Mouse (Mus musculus) retina, postnatal 7 days (tissue): ENCODE results near the gene Plxna4.

Experiments
- DNase-seq: peaks from one replicate; pipeline ENCODE4 v3.0.0-alpha.2; 2012; ENCODE audit warnings: low read depth, low spot score

Gene Plxna4

DNA sequence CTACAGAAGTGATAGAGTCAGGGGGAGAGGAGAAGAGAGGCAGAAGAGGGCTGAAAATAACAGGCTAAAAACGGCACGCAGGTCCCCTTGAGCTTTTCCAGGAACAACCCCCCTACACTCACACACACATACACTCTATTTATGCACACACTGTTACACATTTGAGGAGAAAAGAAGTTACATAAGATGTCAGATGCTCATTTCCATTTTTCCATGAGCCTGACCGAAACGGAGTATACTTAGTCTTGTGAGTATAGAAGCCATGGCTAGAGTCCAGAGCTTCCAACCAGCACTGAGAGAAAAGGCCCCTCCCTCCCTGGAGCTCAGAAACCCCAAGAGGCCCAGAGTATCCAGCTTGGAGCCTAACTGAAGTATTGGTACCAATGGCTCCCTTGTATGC lies 112.0 kb downstream of the Plxna4 start:
- no peak for DNase-seq

DNA sequence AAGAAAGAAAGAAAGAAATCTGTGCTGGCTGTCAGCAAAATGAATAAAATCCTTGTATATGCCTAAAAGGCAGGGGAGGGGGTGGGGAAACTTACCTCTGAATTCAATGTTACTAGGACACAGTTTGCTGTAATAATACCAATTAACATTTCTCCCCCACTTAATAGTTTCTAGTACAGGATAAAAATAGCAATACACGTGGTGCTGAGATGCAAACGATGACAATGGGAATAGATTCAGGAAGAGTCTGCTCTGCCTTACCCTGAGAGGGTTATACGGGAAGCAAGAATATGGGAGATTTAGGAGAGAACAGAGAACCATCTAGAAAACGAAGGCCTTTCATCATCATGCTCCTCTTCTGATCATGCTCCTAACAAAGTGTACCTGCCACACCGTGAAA lies 115.9 kb downstream of the Plxna4 start:
- no peak for DNase-seq

DNA sequence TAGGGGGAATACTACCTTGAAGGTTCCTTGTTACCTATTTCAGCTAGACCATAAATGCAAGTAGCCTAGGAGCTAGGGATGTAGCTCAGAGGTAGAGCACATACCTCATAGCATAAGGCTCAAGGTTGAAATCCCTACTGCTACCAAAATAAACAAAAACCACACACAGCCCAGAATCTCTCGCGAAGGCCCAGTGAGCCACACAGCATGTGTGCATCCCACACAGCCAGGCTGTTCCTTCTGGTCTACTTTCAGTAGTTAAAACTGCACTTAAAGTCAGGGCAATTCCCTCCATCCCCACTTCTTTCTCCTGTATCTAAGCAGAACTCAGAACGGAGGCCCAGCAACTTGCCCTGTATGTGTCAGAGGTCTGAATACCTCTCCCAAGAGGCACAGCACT lies 116.4 kb downstream of the Plxna4 start:
- DNase-seq, result no peak

DNA sequence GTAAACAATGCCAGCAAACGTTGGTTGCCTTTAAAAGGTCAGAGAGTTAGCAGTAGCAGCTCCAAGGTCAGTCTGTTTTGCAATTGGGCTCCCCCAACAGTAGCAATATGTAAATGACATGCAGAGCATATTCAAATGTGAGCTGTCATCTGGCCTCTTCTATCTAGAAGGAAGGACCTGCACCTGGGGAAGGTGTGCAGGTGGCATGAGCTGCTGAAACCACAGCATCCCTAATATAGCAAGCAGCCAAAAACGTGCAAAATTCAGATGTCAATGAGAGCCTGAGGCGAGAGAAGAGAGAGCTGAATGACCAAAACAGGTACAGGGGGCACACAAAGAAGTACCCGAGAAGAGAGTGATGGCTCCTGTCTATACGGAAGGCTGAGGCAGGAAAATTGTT lies 118.8 kb downstream of the Plxna4 start:
- no peak for DNase-seq

DNA sequence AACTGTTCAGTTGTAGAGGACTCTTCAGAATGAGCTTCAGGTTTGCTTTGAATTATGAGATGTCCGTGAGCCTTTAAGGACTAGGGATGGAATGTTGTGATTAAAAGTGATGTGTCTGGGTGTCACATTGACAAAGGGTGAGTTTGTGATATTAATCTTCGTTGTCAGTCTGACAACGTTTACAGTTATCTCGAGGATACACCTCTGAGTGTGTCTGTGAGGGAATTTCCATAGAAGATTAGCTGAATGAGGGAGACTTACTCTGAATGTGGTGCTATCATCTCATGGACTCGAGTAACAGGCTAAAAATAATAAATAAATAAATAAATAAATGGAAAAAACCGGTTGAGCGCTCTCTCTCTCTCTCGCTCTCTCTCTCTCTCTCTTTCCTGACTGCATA lies 122.9 kb downstream of the Plxna4 start:
- DNase-seq, result no peak

DNA sequence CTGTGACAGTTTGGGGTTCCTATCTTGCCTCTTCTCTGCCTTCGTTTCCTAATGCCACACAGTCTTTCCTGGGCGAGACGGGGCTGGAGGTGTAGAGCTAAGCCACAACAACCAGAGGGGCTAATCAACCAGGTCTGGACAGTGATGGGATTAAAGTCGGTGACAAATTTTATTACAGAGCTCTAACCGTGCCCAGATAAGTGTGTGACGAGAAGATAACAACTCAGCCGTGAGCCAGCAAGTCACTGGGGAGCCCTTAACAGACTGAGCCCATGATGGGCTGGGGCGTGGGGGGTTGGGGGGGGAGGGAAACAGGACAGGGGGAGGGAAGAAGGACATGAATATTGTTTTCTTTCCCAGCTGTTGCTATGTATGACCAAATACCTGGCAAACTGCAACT lies 123.4 kb downstream of the Plxna4 start:
- no peak for DNase-seq

DNA sequence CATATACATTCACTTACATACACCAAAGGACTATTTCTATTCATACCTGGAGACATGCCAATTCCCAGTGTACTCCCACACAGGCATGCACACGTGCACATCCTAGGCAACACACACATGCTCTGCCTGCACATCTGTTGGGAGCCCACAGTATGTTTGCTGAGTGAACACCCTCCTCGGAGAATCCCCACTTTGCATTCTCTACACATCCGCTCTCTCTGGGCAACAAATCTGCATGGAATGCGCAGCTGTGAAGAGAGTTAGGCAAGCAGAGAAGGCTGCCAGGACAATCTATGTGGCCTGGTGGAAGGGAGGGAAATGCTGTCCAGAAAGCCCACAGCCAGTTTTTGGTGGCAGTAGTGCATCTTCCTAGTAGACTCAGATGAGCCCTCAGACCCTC lies 123.9 kb downstream of the Plxna4 start:
- no peak for DNase-seq

DNA sequence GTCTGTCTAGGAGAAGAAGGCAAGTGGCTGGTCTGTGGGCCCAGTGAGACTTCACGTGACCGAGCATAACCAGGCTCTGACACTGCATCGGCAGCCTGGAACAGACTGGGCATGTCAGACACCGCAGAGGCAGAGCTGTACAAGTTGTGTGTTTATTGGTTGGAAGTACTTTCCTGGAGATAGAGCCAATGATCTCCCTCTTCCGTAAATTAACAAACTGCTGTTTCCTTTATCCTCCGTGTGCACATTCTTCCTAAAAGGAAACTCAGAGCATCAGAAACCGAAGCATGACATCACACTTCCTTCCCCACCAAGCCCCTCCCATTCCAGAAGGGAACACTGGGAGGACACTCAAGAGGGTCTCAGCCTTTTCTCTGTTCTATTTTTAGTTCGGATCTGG lies 127.6 kb downstream of the Plxna4 start:
- no peak for DNase-seq

DNA sequence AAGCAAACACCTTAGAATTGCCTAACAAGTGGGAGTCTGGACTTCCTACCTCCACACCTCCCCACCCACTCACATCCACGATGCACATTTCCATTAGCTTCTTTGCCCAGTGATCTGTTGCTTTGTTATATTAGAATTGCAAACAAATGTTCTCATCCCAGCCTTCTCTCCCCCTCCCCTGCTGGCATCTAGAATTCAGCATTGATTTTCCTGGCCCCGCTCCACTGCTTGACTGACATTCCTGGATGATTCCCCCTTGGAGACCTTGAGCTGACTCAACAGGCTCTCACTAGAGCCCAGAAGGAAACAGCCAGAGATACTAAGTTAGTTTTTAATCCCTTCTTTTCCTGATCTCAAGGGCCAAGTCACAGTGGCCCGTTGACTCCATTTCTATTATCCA lies 131.4 kb downstream of the Plxna4 start:
- no peak for DNase-seq

DNA sequence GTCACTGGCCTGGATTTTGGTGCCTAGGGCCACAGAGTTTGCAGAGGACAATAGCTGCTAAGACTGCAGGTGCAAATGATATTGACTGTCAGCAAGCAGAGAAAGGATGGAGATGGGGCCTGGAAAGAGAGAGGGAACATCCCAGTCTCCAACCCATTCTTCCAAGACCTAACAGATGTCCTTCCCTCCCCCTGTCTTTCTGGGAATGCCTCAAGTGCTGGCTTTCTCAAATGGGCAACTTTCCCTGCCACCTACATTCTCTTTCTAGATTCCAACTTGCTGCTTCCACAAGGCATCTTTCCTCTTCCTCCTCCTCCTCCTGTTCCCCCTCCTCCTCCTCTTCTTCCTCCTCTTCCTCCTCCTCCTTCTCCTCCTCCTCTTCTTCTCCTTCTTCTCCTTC lies 136.1 kb downstream of the Plxna4 start:
- no peak for DNase-seq

DNA sequence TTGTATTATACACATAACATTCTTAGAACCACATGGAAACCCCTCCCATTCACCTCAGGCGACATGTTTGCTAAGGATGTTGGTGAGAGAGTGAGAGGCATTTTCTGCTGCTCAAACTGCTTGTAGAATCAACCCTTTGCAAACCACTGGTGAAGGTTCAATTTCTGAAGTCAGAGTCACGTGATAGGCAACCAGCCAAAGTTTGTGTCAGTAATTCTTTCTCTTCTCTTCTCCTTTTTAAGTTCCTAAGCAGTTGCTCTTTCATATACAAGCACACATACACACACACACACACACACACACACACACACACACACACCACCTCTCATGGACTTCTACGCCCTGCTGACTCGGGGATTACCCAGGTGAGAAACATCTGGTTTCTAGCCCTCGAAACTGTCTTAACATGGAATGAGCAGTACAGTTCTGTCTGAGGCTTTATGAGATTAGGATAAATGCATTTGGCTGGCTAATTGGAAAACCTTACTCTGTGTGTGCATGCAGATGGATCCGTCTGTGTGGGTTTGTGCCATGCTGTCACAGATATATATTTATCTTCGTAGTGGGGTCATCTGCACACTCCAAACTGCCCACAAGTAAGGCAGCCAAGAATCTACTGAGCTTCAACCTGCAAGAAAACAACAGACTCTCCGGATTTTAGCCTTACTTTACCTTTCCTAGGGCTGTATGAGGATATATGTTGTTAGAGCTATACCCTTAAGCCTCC lies 138.6 kb downstream of the Plxna4 start:
- DNase-seq, result no peak

DNA sequence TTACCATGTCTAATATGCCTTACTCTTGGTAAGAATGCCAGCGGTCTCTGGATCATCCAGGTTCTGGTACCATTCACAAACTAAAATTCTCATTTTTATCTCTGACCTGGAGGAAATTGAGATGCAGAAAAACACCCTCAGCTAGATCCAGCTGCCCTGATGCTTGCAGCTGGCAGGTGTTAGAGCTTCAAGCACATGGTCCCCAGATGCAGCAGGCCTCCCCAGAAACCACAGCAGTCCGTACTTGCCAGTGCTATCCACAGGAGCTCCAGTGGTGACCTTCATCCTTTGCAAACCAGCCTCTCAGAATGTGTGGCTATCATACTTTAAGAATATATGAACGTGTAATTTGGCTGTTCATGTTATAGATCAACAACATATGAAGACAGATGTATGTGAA lies 139.2 kb downstream of the Plxna4 start:
- no peak for DNase-seq

DNA sequence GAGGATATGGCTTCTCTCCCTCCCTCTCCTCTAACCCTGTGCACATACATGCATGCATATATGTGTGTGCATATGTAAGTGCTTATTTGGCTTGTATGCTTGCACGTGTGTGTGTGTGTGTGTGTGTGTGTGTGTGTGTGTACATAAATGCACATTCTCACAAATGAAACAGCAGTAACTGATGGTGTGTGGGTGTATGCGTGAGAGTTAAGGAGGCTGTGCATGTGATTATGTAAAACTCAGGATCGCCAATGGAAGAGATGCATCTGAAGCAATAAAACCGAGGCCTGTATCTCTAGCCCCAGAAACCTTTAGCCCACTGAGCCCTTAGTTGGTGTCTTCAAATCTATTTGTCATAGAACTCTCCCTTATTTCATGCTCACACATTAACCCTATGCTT lies 141.7 kb downstream of the Plxna4 start:
- no peak for DNase-seq

DNA sequence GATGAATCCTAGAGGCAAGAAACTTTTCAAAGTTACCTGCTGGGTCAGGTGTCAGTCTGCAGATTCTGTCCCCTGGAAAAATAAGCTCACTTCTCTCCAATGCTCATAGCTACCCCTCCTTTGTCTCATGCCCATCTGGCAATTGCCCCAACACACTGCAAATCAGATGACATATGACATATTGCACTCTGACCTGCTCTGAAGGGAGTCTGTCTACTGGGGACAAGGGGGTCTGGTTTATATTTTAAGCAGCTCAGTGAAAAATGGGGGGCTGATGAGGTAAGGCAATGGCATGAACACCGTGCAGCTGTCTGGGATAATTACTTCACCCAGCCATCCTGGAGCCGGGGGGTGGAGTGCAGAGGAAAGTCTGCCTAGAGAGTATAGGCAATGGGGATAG lies 142.7 kb downstream of the Plxna4 start:
- no peak for DNase-seq

DNA sequence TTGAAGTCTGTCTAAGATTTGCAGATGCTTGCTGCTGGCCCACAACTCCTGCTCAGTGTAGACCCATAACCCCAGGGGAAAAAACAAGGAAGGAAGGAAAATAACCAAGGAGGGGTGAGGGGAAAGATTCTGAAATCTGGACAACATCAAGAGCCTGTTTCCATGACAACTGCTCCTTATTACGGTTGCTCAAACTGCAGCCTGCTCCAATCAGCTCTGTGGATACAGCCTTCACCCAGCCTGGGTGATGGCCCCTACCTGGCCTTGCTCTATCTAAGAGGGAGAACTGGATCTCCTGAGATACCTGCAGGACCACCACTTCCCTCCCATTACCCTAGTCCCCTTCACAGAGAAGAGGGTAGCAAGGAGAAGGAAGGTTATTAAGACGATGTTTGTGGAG lies 143.6 kb downstream of the Plxna4 start:
- DNase-seq, result no peak

DNA sequence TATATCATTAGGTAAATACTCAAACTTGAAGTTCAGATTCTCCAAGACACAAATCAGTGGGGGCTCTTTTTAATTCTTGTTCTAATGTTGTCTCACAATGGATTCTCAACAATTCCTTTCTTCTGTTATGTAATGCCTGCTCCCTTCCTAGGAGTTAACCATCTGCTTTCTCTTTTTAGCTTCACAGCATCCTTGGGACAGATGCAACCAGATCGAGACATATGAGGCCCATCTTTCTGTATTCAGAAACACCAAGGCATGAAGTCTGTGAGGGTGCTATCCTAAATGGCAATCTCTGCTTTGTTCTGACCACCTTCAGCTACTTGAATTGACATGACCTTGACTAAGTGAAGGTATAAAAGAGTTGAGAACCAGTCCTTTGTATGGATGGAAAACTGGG lies 144.3 kb downstream of the Plxna4 start:
- no peak for DNase-seq

DNA sequence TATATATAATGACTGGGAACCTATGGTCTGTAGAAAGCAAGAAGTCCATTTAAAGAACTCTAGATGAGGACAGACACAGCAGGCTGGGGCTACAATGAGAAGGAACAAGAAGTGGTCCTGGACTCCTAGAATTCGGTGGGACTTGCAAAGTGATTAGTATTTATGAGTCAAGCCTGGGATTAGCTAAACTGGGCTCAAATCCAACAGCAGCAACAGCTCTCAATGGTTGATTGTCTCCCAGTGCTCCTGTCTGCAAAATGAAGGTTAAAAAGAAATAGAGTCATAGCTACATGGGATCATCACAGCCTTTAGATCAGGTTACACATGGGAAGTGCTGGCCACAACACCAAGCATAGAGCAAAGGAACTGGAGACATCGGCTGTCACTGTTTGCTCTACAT lies 148.6 kb downstream of the Plxna4 start:
- no peak for DNase-seq

DNA sequence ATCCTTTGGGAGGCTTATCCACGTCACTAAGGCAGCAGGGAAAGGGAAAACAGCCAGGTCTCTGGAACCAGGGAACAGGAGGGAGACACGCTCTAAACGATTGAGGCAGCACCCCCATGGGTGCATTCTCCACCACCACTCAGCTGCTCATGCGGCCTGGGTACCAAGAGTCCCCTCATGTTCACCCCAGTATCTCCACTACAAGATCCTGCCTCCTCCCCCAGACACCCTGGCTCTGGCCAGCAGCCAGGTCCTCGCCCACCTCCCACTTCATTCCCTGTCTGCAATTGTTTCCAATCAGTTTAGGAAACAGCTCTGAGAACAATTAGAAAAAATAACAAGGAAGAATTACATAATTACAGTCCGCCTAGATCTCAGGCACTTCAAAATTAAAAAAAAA lies 150.8 kb downstream of the Plxna4 start:
- no peak for DNase-seq

DNA sequence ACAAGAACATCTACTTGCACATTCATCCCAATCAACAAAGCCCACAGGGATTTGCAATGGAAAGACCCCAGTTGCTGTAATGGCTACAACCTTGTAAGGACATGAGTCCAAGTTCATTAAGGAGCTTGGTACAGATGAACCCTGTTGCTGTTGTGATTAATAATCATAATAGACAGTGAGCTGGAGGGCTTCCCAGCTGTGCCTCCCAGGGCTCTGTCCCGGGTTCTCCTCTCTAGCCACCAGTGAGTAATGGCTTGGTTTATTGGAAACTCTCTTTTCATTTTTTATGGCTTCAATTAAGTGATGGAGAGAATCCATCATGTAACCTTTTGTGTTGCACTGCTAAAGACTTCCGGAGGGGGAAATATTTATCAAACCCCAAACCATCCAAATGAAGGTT lies 164.9 kb downstream of the Plxna4 start:
- DNase-seq, result no peak

DNA sequence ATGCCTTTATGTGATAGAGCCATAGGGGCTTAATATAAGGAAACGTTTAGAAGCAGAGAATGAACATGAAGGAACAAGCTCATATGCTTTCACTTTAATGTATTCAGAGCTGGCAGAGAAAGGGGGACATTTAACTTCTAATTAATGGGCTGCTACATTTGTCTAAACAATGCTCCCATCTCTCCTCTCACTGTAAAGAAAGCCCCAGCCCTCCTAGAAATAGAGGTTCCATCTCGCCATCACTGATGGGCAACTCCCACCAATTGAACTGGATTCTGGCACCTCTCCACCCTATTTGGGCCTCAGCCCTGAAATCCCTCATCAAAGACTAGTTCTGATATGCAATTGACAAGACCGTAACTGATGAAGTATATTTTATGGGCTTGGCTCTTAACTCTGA lies 167.4 kb downstream of the Plxna4 start:
- no peak for DNase-seq

DNA sequence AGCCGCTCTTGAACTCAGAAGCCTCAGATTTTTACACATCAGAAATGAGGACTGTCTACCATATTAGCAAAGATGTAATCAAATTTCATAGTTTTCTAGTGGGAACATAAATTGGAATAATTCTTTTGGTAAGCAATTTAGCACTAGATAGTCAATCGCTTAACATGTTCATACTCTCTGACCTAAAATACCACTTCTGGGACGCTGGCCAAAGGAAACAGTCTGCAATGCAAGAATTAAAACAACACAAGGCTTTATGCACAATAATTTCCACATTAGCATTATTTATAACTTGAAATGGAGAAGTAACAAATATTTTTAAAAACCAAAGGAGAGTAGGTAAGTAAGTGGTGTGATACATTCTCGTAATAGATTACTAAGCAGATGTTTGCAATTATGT lies 170.6 kb downstream of the Plxna4 start:
- no peak for DNase-seq

DNA sequence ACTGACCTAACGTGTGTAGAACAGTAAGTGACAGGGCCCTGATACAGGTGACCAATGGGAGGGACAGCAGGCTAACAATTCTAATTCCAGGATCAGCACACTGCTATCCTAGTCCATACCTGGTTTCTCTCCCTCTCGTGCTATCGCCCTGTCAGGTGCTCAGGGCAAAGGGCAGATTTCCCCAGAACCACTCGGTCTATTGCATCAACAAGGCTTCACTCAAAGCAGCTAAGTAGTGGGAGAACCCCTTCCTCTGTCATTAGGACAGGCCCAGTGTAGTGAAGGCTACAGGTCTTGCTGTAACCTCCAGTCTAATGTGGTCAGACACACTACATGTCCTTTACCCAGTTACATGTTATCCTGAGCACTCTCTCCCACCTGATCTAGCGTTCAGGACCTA lies 176.7 kb downstream of the Plxna4 start:
- no peak for DNase-seq

DNA sequence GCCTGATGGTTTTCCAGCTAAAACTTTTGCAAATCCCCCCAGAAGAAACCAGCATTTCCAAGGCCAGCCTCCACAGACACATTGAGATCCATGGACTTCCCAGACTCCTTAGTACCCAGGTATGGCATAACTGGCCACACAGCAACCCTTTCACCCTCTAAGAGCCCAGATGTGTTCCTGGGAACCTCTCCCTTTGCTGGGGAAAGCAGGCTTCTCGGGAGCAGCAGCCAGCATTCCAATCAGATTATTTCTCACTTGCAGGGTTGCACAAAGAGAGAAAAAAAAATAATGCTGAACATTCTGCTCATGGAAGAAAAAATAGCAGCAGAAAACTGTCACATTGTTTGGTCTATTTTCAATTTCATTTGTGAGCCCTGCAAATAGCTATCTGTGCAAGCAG lies 178.4 kb downstream of the Plxna4 start:
- no peak for DNase-seq

DNA sequence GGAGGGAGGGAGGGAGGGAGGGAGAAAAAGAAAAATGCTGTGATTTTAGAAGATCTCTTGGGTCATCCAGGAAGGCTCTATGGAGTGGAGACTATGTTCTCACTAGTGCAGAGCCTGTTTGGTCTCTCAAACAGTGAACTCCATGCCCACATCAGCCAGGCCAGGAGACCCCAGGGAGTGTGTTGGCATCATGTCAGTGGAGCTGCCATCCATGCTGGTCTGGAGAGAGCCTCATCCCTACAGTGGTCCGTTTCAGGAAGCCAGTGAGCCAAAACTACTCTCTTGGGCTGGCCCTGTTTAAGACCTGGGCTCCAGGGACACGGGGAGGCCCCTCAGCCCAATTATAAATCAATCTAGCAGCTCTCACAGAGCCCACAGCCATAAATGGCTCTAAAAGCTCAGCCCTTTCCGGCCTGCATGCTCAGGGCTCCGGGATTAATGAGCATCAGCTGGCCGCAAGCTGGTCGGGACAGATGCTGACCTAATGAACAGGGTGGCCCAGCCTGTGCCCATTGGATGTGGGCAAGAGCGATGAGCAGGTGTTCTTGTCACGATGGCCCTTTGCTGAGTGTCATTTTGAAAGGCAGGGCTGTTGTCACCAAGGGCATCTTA lies 180.3 kb downstream of the Plxna4 start:
- DNase-seq, result no peak
